Mouse (Mus musculus): ENCODE results near the gene Cib2. TPM values are rescaled to one million over a fixed set of nuclear protein-coding genes. Genes with fewer than 3 reads are reported as not detected.

Cib2 gene
- polyA plus RNA-seq, 1 experiment, result 9.7 TPM

DNA sequence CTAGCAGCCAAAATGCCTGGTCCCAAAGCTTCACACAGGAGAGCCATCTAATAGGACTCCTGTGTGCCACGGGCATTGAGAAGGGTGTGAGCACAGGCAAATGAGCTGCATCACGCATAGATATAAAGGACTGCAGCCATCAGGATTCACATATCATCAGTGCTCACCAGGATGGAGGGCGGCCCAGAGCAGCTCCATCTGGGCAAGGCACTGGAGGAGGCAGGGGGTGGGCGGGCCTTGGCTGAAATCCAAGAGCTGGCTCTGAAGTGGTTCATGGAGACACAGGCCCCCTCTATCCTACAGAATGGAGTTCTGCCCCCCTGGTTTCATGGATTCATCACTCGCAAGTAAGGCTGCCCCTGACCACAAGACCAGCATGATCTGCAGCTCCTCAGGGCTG, 26.0 kb downstream of the Cib2 start:
- 48% methylated on average over 5 of the region's 5 CpGs for WGBS
- Histone ChIP-seq H3K4me3 (replicated peaks; ENCODE audit: extremely low read depth, low read depth, low read length) (no peak overlapping the region), H3K4me1 (ENCODE audit: control insufficient read depth, insufficient read depth, low read length) (no peaks in the 10 kb centered on the region)
- TF ChIP-seq CTCF (IDR thresholded peaks at IDR 0.05; ENCODE audit: insufficient read depth, low read length), result no peak
- no peak for TF ChIP-seq POLR2A (IDR thresholded peaks at IDR 0.05; ENCODE audit: borderline replicate concordance, extremely low read depth, low read depth, low read length)
- no peak for DNase-seq

DNA sequence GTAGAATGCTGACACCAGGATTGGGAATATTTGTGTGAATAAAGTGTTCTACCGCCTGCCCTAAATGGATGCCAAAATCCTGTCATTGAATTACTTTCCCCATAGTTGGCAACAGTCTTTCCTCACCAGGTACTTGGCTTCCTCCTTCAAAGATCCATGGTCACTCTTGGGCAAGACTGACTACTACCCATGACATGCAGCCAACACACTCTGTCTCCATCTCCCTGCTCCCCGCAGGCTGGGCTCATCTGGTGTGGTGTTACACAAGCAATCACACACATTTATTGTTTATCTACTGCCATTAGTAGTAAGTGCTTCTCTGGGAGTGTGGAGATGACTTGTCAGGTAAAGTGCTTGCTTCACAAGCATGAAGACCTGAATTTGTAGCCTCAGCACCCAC, 27.1 kb downstream of the Cib2 start:
- Histone ChIP-seq H3K4me3 (replicated peaks; ENCODE audit: extremely low read depth, low read depth, low read length) (no peak overlapping the region), H3K4me1 (ENCODE audit: control insufficient read depth, insufficient read depth, low read length) (no peaks in the 10 kb centered on the region)
- WGBS, result 71% methylated on average over 2 of the region's 2 CpGs
- DNase-seq, result no peak
- TF ChIP-seq CTCF (IDR thresholded peaks at IDR 0.05; ENCODE audit: insufficient read depth, low read length), result no peak
- no peak for TF ChIP-seq POLR2A (IDR thresholded peaks at IDR 0.05; ENCODE audit: borderline replicate concordance, extremely low read depth, low read depth, low read length)

DNA sequence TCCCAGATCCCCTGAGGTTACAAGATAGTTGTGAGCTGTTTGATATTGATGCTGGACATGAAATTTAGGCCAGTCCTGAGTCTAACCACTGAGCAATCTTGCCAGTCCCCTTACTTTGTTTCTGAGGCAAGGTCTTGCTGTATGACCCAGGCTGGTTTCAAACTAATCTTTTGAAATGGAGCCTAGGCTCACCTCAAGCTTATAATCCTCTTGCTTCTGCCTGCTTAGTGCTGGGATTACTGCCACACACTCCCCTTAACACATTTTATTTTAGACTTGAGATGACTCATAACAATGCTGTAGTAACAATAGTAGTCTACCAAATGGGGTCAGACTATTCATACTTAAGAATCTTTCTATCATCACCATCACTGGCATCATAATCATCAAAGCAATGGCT, 28.6 kb downstream of the Cib2 start:
- no peak for DNase-seq
- TF ChIP-seq CTCF (IDR thresholded peaks at IDR 0.05; ENCODE audit: insufficient read depth, low read length), result no peak
- TF ChIP-seq POLR2A (IDR thresholded peaks at IDR 0.05; ENCODE audit: borderline replicate concordance, extremely low read depth, low read depth, low read length), result no peak
- Histone ChIP-seq H3K4me3 (replicated peaks; ENCODE audit: extremely low read depth, low read depth, low read length) (no peak overlapping the region), H3K4me1 (ENCODE audit: control insufficient read depth, insufficient read depth, low read length) (no peaks in the 10 kb centered on the region)

DNA sequence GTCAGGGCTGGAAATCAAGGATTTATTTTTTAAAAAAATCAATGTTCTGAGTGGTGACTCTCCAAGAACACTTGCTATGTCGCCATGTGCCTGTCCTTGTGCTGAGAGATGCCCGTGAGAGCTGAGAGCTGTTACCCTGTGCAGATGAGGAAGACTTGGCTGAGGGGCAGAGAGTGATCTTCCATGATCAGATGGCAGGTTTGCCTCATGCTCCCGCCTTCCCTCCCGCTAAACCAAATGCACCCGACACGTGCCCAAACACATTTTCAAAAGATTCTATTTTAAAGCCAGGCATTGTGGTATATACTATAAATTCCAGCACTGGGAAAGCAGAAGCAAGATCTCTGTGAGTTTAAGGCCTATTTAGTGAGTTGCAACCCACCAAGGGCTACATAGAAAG, 29.2 kb downstream of the Cib2 start:
- Histone ChIP-seq H3K4me3 (replicated peaks; ENCODE audit: extremely low read depth, low read depth, low read length) (no peak overlapping the region), H3K4me1 (ENCODE audit: control insufficient read depth, insufficient read depth, low read length) (no peaks in the 10 kb centered on the region)
- TF ChIP-seq POLR2A (IDR thresholded peaks at IDR 0.05; ENCODE audit: borderline replicate concordance, extremely low read depth, low read depth, low read length) (no peak), CTCF (IDR thresholded peaks at IDR 0.05; ENCODE audit: insufficient read depth, low read length) (no peak)
- whole genome bisulfite sequencing, result 81% methylated on average over 6 of the region's 6 CpGs
- no peak for DNase-seq

DNA sequence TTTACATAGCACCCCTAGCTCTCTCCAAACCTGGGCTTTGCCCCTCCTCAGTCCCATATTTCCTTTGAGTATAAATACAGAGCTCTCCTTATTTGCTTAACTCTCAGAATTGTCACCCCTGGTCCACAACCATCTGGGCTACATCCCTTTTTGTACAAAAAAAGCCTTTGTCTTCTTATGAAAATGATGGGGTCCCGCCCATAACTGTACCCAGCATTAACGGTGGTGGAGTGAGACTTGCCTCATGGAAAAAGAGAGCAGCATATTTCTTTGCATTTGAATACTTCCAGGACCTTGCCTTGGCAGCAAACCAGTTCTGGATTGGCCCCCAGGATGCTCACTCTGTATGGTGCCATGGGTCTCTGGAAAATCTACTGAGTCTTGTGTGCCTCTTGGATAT, 30.1 kb downstream of the Cib2 start:
- 71% methylated on average over 2 of the region's 2 CpGs for WGBS
- DNase-seq, result no peak
- TF ChIP-seq POLR2A (IDR thresholded peaks at IDR 0.05; ENCODE audit: borderline replicate concordance, extremely low read depth, low read depth, low read length) (no peak), CTCF (IDR thresholded peaks at IDR 0.05; ENCODE audit: insufficient read depth, low read length) (no peak)
- Histone ChIP-seq H3K4me3 (replicated peaks; ENCODE audit: extremely low read depth, low read depth, low read length) (no peak overlapping the region), H3K4me1 (ENCODE audit: control insufficient read depth, insufficient read depth, low read length) (no peaks in the 10 kb centered on the region)

DNA sequence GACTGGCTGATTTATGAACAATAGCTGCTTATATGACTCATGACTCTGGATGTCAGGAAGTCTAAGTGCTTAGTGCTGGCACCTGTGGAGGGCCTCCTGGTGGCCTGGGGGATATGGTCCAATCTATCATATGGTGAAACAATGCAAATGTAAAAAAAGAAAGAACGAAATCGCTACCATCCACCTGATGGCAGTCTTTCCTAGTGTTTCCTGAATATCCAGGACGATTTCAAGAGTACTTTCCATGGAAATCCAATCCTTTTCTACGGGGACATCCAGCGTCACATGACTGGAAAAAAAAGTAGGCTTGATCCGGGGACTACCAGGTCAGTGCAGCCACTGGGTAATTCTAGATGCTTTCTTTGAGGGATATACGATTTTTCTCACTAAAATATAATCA, 32.3 kb downstream of the Cib2 start:
- no peak overlapping the region for H3K4me3 ChIP-seq (replicated peaks; ENCODE audit: extremely low read depth, low read depth, low read length)
- no peaks in the 10 kb centered on the region for H3K4me1 ChIP-seq (ENCODE audit: control insufficient read depth, insufficient read depth, low read length)
- no peak for DNase-seq
- TF ChIP-seq CTCF (IDR thresholded peaks at IDR 0.05; ENCODE audit: insufficient read depth, low read length) (no peak), POLR2A (IDR thresholded peaks at IDR 0.05; ENCODE audit: borderline replicate concordance, extremely low read depth, low read depth, low read length) (no peak)
- 61% methylated on average over 7 of the region's 7 CpGs for WGBS

DNA sequence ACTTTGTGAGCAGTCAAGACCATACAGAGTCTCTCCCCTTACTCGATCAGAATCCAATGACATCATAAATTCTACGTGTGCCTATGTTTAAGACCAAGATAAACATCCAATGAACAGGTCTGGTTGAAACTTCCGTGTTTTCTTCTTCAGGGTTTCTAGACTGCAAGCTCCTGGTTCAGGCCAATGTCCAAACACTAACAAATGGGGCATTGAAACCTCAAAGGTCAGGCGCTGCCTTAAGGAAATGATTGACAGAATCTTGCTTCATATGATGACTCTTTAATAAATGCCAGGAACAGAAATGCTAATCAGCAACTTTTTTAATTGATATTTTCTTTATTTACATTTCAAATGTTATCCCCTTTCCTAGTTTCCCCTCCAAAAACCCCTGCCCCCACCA, 39.7 kb downstream of the Cib2 start:
- H3K4me1 ChIP-seq (ENCODE audit: control insufficient read depth, insufficient read depth, low read length), result no peaks in the 10 kb centered on the region
- TF ChIP-seq POLR2A (IDR thresholded peaks at IDR 0.05; ENCODE audit: borderline replicate concordance, extremely low read depth, low read depth, low read length), result no peak
- TF ChIP-seq CTCF (IDR thresholded peaks at IDR 0.05; ENCODE audit: insufficient read depth, low read length), result no peak
- WGBS, result 60% methylated on average over 4 of the region's 4 CpGs
- H3K4me3 ChIP-seq (replicated peaks; ENCODE audit: extremely low read depth, low read depth, low read length), result no peak overlapping the region
- no peak for DNase-seq

DNA sequence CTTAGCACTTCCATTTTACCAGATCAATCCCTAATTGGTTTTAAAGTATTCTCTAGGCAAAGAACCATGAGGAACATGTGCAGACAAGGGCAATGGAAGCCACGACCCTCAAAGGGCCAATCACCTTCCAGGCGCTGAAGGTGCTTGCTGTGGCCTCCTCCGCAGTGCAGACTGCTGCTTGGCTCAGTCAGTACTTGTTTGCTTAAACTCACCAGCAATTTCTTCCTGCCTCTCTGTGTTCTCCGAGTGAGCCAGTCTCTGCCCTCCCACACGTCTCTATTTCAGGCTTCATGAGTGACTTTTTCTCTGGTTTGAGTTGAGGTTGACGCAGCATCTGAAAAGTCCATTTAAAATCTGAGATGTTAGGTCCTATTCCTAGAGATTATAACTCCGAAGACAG, 41.1 kb downstream of the Cib2 start:
- Histone ChIP-seq H3K4me1 (ENCODE audit: control insufficient read depth, insufficient read depth, low read length) (no peaks in the 10 kb centered on the region), H3K4me3 (replicated peaks; ENCODE audit: extremely low read depth, low read depth, low read length) (no peak overlapping the region)
- WGBS, result 52% methylated on average over 7 of the region's 7 CpGs
- no peak for DNase-seq
- TF ChIP-seq CTCF (IDR thresholded peaks at IDR 0.05; ENCODE audit: insufficient read depth, low read length), result no peak

DNA sequence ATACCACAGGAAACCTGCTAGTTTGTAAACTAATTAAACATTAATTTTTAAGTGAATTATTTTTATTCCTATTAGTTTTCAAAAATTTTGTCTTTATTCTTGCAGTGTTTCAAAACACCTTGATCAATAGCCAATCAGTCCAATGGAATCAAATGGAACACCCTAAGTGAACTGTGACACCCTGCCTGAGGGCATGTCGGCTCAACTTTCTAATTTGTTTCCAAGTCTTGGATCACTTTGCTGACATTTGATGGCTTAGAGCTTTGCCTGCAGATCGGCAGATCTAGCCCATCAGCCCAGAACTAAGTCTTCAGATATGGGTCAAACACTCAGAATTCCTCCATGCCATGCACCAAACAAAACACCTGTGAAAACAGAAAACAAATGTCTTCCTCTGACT, 44.0 kb downstream of the Cib2 start:
- WGBS, result 75% methylated on average over 2 of the region's 2 CpGs
- H3K4me3 ChIP-seq (replicated peaks; ENCODE audit: extremely low read depth, low read depth, low read length), result no peak overlapping the region
- no peak for DNase-seq
- no peak for TF ChIP-seq POLR2A (IDR thresholded peaks at IDR 0.05; ENCODE audit: borderline replicate concordance, extremely low read depth, low read depth, low read length)
- TF ChIP-seq CTCF (IDR thresholded peaks at IDR 0.05; ENCODE audit: insufficient read depth, low read length), result no peak
- H3K4me1 ChIP-seq (ENCODE audit: control insufficient read depth, insufficient read depth, low read length), result no peaks in the 10 kb centered on the region

DNA sequence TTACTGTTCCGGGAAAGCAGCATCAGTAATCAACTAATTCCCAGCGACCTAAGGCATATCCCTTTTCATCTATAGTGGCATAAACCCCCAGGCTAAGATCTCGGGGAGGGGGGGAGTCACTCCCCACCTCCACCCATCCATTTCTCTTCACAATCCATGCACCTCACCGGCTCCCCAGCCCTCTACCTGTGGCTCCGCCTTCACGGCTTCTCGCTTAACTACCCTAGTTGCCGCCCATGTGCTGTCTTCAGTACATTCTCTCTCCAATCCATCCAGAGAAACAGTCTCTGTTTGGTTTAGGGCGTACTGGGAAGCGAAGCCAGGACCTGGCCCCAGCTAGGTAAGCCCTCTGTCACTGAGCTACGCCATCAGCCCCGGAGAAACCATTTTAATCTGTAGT, 57.1 kb downstream of the Cib2 start:
- H3K4me3 ChIP-seq (replicated peaks; ENCODE audit: extremely low read depth, low read depth, low read length), result no peak overlapping the region
- no peaks in the 10 kb centered on the region; the same call in 1 of the 2 replicates for H3K4me1 ChIP-seq (ENCODE audit: control insufficient read depth, insufficient read depth, low read length)
- 15% methylated on average over 12 of the region's 12 CpGs for WGBS
- no peak for TF ChIP-seq POLR2A (IDR thresholded peaks at IDR 0.05; ENCODE audit: borderline replicate concordance, extremely low read depth, low read depth, low read length)
- no peak for TF ChIP-seq CTCF (IDR thresholded peaks at IDR 0.05; ENCODE audit: insufficient read depth, low read length)
- no peak for DNase-seq

DNA sequence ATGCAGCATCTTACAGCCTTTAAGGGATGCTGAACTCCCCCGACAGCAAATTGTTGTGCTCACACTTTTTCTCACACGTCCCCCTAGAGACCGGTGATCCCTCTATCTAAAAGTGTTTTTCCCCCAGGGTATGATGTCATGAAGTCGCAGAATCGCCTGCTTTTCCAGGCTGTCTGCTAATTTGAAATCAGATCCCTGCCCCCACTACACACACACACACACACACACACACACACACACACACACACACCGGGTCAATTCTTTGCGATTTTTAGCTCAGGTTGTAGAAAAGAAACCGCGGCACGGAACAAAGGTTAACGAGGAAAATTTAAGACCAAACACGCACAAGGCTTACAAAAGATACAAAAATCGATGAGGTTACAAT, 57.9 kb downstream of the Cib2 start:
- TF ChIP-seq CTCF (IDR thresholded peaks at IDR 0.05; ENCODE audit: insufficient read depth, low read length) (no peak), POLR2A (IDR thresholded peaks at IDR 0.05; ENCODE audit: borderline replicate concordance, extremely low read depth, low read depth, low read length) (no peak)
- Histone ChIP-seq H3K4me3 (replicated peaks; ENCODE audit: extremely low read depth, low read depth, low read length) (peak overlapping the region; percentile 93), H3K4me1 (ENCODE audit: control insufficient read depth, insufficient read depth, low read length) (no peaks in the 10 kb centered on the region; the same call in 1 of the 2 replicates)
- DNase-seq, result no peak
- WGBS, result 5% methylated on average over 13 of the region's 13 CpGs
